ENCODE assay signal across 10 mouse cellular contexts in the genomic region with DNA sequence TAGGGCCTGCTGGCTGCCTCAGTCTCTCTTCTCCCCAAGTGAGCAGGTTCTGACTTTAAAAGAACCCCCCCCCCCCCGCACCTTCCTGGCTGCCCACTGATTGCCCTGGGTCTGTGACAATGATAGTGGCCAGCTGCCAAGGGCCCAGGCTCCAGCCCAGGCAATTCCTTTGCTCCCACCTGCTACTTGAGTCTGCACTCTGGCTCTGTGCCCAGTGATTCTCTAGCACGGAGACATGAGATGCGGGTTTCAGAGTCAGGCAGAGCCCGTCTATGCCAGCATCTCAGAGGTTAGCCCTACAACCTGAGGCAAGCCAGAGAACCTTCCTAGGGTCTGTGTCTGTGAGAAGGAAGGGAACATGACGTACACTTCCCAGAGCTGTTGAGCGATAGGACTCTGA.
A peak's percentile ranks its signal among the peaks of the same experiment; 100 is the strongest.
DNase-seq lines count a peak whose midpoint lies in the region; ATAC-seq lines count a peak whose summit lies in the region.
"Had no signal": no experiment of that assay in that cellular context is flagged by ENCODE, and none has a peak within 500 bp of the region (broad histone marks: within the 10 kb centered on the region; RNA-seq: fewer than 3 reads in every experiment).

No protein-coding gene starts in this region.

- ATAC-seq in heart, embryonic 15.5 days (replicated peaks; ENCODE audit: insufficient number of reproducible peaks, insufficient read depth, low FRiP score, low read depth): no peak
- peak; percentile 39; the same call in 1 of the 2 replicates for ATAC-seq in stomach, embryonic 14.5 days (ENCODE audit: insufficient number of reproducible peaks, insufficient read depth, low FRiP score, low read depth)

- H3K36me3 ChIP-seq in heart, embryonic 15.5 days: no peaks in the 10 kb centered on the region
- H3K36me3 ChIP-seq in stomach, embryonic 14.5 days (ENCODE audit: control insufficient read depth, insufficient read depth, low read length): no peaks in the 10 kb centered on the region
- H3K36me3 ChIP-seq: G1E had no signal

- H3K4me2 ChIP-seq in heart, embryonic 15.5 days: no peak overlapping the region
- H3K4me2 ChIP-seq in stomach, embryonic 14.5 days (replicated peaks; ENCODE audit: low read depth, low read length): no peak overlapping the region

- no peak overlapping the region for H3K9ac ChIP-seq in heart, embryonic 15.5 days
- no peak overlapping the region for H3K9ac ChIP-seq in stomach, embryonic 14.5 days (replicated peaks; ENCODE audit: low read depth, low read length)

- H3K4me3 ChIP-seq in heart, embryonic 15.5 days: no peak overlapping the region
- H3K4me3 ChIP-seq in stomach, embryonic 14.5 days (ENCODE audit: low read depth, low read length): no peak overlapping the region

- no peaks in the 10 kb centered on the region for H3K9me3 ChIP-seq in heart, embryonic 15.5 days (replicated peaks)
- no peaks in the 10 kb centered on the region for H3K9me3 ChIP-seq in stomach, embryonic 14.5 days (ENCODE audit: control insufficient read depth, low read depth, low read length)

- WGBS in heart, embryonic 15.5 days: 22% methylated on average over 6 of the region's 6 CpGs
- 51% methylated on average over 6 of the region's 6 CpGs for WGBS in stomach, embryonic 14.5 days

- peak overlapping the region; percentile 22; the same call in 1 of the 2 replicates for H3K27ac ChIP-seq in heart, embryonic 15.5 days
- H3K27ac ChIP-seq in stomach, embryonic 14.5 days (ENCODE audit: low read length): no peak overlapping the region

- H3K4me1 ChIP-seq in heart, embryonic 15.5 days (replicated peaks): peaks cover 21% of the 10 kb centered on the region
- H3K4me1 ChIP-seq in stomach, embryonic 14.5 days (ENCODE audit: control insufficient read depth, insufficient read depth, low read length): peaks cover 24% of the 10 kb centered on the region

- H3K27me3 ChIP-seq in heart, embryonic 15.5 days: no peaks in the 10 kb centered on the region
- no peaks in the 10 kb centered on the region for H3K27me3 ChIP-seq in stomach, embryonic 14.5 days (ENCODE audit: control insufficient read depth, insufficient read depth, low read length)

- no peak for DNase-seq in heart, postnatal 25 days (ENCODE audit: low spot score)
- DNase-seq in retina, postnatal 1 day: peak; percentile 72
- no peak for DNase-seq in retina, embryonic 14.5 days (ENCODE audit: low spot score)
- DNase-seq in heart, postnatal 14 days: peak; percentile 20 to 56
- DNase-seq in spleen, postnatal 14 days (ENCODE audit: low spot score in 2 of 2): no peak
- no peak for DNase-seq in spleen, adult 18-20 months
- DNase-seq: gastrocnemius, postnatal 14 days had no signal

- intact Hi-C loops in heart, postnatal 25 days (cut with DNase I): no loop called here
- intact Hi-C loops in heart, postnatal 14 days (cut with DNase I): no loop called here

Comparison
In these comparisons a context has a peak if more than half of its experiments do, and no peak if none do; other contexts are left out.
1. DNase-seq: peak in retina, postnatal 1 day (single experiment) and heart, postnatal 14 days (2 of 2); none in heart, postnatal 25 days (single experiment), retina, embryonic 14.5 days (single experiment), spleen, postnatal 14 days (0 of 2) and spleen, adult 18-20 months (0 of 2).